Comparison of ENCODE assay signal across 26 mouse cellular contexts in the genomic region with DNA sequence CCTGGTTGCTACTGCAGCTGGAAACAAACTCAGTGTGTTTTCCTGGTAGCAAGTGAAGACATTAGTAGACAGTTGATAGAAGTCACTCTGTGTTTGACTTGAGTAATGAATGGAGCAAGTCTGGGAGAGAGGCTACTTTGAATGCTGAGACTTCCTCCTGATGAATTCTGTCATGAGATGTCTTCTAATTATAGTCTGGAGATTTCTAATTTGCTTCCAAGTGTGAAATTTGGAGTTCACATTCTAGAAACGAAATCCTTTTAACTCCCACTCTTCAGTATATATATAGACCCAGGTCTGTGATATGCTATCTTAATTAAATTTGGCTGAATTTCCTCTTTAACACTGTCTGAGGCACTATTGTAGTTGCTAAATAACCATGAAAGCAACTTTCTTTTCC.
"Had no signal": no experiment of that assay in that cellular context is flagged by ENCODE, and none has a peak within 500 bp of the region (broad histone marks: within the 10 kb centered on the region; RNA-seq: fewer than 3 reads in every experiment).

No protein-coding gene starts in this region.

- H3K27ac ChIP-seq: heart, adult 2 months; heart, embryonic 13.5 days; heart, embryonic 15.5 days; hindbrain, embryonic 14.5 days; intestine, embryonic 15.5 days; layer of hippocampus, adult 2 months; limb, embryonic 10.5 days; limb, embryonic 12.5 days; liver, embryonic 13.5 days; liver, embryonic 15.5 days had no signal

- ATAC-seq: hindbrain, embryonic 16.5 days; inflammation-experienced regulatory T-cells, adult 6 months; intestine, embryonic 15.5 days; intestine, postnatal 0 days had no signal

- H3K9ac ChIP-seq: heart, embryonic 13.5 days; heart, embryonic 15.5 days; hindbrain, embryonic 14.5 days; intestine, embryonic 15.5 days; limb, embryonic 12.5 days; liver, embryonic 13.5 days; liver, embryonic 15.5 days had no signal

- H3K9me3 ChIP-seq: heart, embryonic 13.5 days; heart, embryonic 15.5 days; intestine, embryonic 15.5 days; limb, embryonic 10.5 days; limb, embryonic 12.5 days; liver, embryonic 13.5 days; liver, embryonic 15.5 days had no signal

- H3K4me1 ChIP-seq: heart, embryonic 13.5 days; heart, embryonic 15.5 days; intestine, embryonic 15.5 days; limb, embryonic 10.5 days; limb, embryonic 12.5 days; liver, embryonic 13.5 days; liver, embryonic 15.5 days had no signal

- H3K4me3 ChIP-seq: heart, adult 2 months; heart, embryonic 13.5 days; heart, embryonic 15.5 days; intestine, embryonic 15.5 days; layer of hippocampus, adult 2 months; limb, embryonic 10.5 days; limb, embryonic 12.5 days; liver, embryonic 13.5 days; liver, embryonic 15.5 days had no signal

- DNase-seq: gastrocnemius, postnatal 14 days; gastrocnemius, postnatal 36 days; heart, adult 11 months; heart, adult 2 months; heart, postnatal 14 days; heart, postnatal 36 days; kidney, adult 18-20 months; kidney, adult 8-10 months; kidney, postnatal 10 days; kidney, postnatal 25 days; kidney, postnatal 4 days; liver; liver, embryonic 13.5 days had no signal

- H3K27me3 ChIP-seq: heart, embryonic 13.5 days; heart, embryonic 15.5 days; intestine, embryonic 15.5 days; limb, embryonic 12.5 days; liver, embryonic 13.5 days; liver, embryonic 15.5 days had no signal

- H3K4me2 ChIP-seq: heart, embryonic 11.5 days; heart, embryonic 13.5 days; heart, embryonic 15.5 days; hindbrain, embryonic 14.5 days; intestine, embryonic 15.5 days; limb, embryonic 12.5 days; liver, embryonic 11.5 days; liver, embryonic 13.5 days; liver, embryonic 15.5 days had no signal

- H3K36me3 ChIP-seq: heart, embryonic 13.5 days; heart, embryonic 15.5 days; intestine, embryonic 15.5 days; limb, embryonic 10.5 days; limb, embryonic 12.5 days; liver, embryonic 13.5 days; liver, embryonic 15.5 days had no signal
